Mouse (Mus musculus) lung, postnatal 25 days (tissue): ENCODE data around the gene Tceanc2.
A peak's percentile ranks its signal among the peaks of the same experiment; 100 is the strongest.

Source experiments
- DNase-seq: peaks from one replicate; pipeline ENCODE4 v3.0.0; 2022; ENCODE audit warnings: low spot score

Tceanc2 gene

GRCm38 (mm10) chr4:107178830-107179490 is at the start of gene Tceanc2:
TSS of gene Tceanc2 (minus strand) at chr4:107179116.
- DNase-seq: peak; percentile 51

- no peak for DNase-seq
Measured at GRCm38 (mm10) chr4:107226313-107226712, 47.4 kb upstream of the Tceanc2 start.

- DNase-seq: peak; percentile 73
Measured at GRCm38 (mm10) chr4:107223225-107224204, 44.6 kb upstream of the Tceanc2 start.

GRCm38 (mm10) chr4:107221524-107221923 is 42.6 kb upstream of the Tceanc2 start:
- no peak for DNase-seq

- no peak for DNase-seq
Measured at GRCm38 (mm10) chr4:107217574-107217973, 38.7 kb upstream of the Tceanc2 start.

- DNase-seq: no peak
Measured at GRCm38 (mm10) chr4:107213279-107214011, 34.5 kb upstream of the Tceanc2 start.

- no peak for DNase-seq
Measured at GRCm38 (mm10) chr4:107211936-107212335, 33.0 kb upstream of the Tceanc2 start.

- DNase-seq: peak; percentile 85
Measured at GRCm38 (mm10) chr4:107211465-107211864, 32.5 kb upstream of the Tceanc2 start.

GRCm38 (mm10) chr4:107210483-107211097 is 31.7 kb upstream of the Tceanc2 start:
- DNase-seq: peak; percentile 82

GRCm38 (mm10) chr4:107208880-107209279 is 30.0 kb upstream of the Tceanc2 start, which contains the start of gene Ldlrad1:
TSS of gene Ldlrad1 (plus strand) at chr4:107209180.
- no peak for DNase-seq

- no peak for DNase-seq
Measured at GRCm38 (mm10) chr4:107207016-107207415, 28.1 kb upstream of the Tceanc2 start.

GRCm38 (mm10) chr4:107203001-107203400 is 24.1 kb upstream of the Tceanc2 start:
- no peak for DNase-seq

GRCm38 (mm10) chr4:107201779-107202178 is 22.9 kb upstream of the Tceanc2 start:
- no peak for DNase-seq

GRCm38 (mm10) chr4:107198072-107198471 is 19.2 kb upstream of the Tceanc2 start:
- DNase-seq: no peak

- DNase-seq: no peak
Measured at GRCm38 (mm10) chr4:107196454-107196853, 17.5 kb upstream of the Tceanc2 start.

GRCm38 (mm10) chr4:107193841-107194240 is 14.9 kb upstream of the Tceanc2 start:
- no peak for DNase-seq

- no peak for DNase-seq
Measured at GRCm38 (mm10) chr4:107185703-107186102, 6.8 kb upstream of the Tceanc2 start.

GRCm38 (mm10) chr4:107183203-107183602 is 4.3 kb upstream of the Tceanc2 start:
- no peak for DNase-seq

GRCm38 (mm10) chr4:107182796-107183195 is 3.9 kb upstream of the Tceanc2 start:
- DNase-seq: no peak

- DNase-seq: no peak
Measured at GRCm38 (mm10) chr4:107181866-107182265, 3.0 kb upstream of the Tceanc2 start.

GRCm38 (mm10) chr4:107180746-107181145 is 1.8 kb upstream of the Tceanc2 start:
- DNase-seq: no peak

GRCm38 (mm10) chr4:107179561-107179960 is 645 bp upstream of the Tceanc2 start:
- no peak for DNase-seq
